Mouse (Mus musculus): ENCODE data around the gene Ssh1. TPM values are rescaled to one million over a fixed set of nuclear protein-coding genes. Genes with fewer than 3 reads are reported as not detected.

The Ssh1 gene
- polyA plus RNA-seq, 2 experiments = 12.0 to 24.6 TPM

- H3K36me3 ChIP-seq (ENCODE audit: control insufficient read depth, insufficient read depth, low read length) = no peaks in the 10 kb centered on the region
- H3K4me3 ChIP-seq (replicated peaks; ENCODE audit: low read length) = no peak overlapping the region
- H3K4me1 ChIP-seq (ENCODE audit: control insufficient read depth, insufficient read depth, low read length) = no peaks in the 10 kb centered on the region
- ATAC-seq (ENCODE audit: low FRiP score, low read depth) (no peak), DNase-seq (ENCODE audit: low spot score) (no peak)
- no peaks in the 10 kb centered on the region for H3K27me3 ChIP-seq (ENCODE audit: control insufficient read depth, insufficient read depth, low read length)
- H3K4me2 ChIP-seq (replicated peaks; ENCODE audit: low read depth, low read length, severe bottlenecking) = no peak overlapping the region
- H3K27ac ChIP-seq (replicated peaks; ENCODE audit: low read depth, low read length) = no peak overlapping the region
- WGBS = 82% methylated on average over 7 of the region's 7 CpGs
- no peak for TF ChIP-seq POLR2A (IDR thresholded peaks at IDR 0.05; ENCODE audit: borderline replicate concordance, extremely low read depth, insufficient read depth, insufficient read length)
- H3K9me3 ChIP-seq (ENCODE audit: control insufficient read depth, low read length) = no peaks in the 10 kb centered on the region
- H3K9ac ChIP-seq (ENCODE audit: low read depth, low read length, severe bottlenecking) = no peak overlapping the region
These were observed 40.7 kb upstream of the Ssh1 start for GRCm38 (mm10) chr5:114034393-114034792.

GRCm38 (mm10) chr5:114032161-114032763, 38.6 kb upstream of the Ssh1 start:
- Histone ChIP-seq H3K4me1 (ENCODE audit: control insufficient read depth, insufficient read depth, low read length) (no peaks in the 10 kb centered on the region), H3K9me3 (ENCODE audit: control insufficient read depth, low read length) (no peaks in the 10 kb centered on the region), H3K27ac (replicated peaks; ENCODE audit: low read depth, low read length) (no peak overlapping the region), H3K27me3 (ENCODE audit: control insufficient read depth, insufficient read depth, low read length) (no peaks in the 10 kb centered on the region), H3K4me2 (replicated peaks; ENCODE audit: low read depth, low read length, severe bottlenecking) (no peak overlapping the region), H3K36me3 (ENCODE audit: control insufficient read depth, insufficient read depth, low read length) (no peaks in the 10 kb centered on the region), H3K9ac (ENCODE audit: low read depth, low read length, severe bottlenecking) (no peak overlapping the region), H3K4me3 (replicated peaks; ENCODE audit: low read length) (no peak overlapping the region)
- ATAC-seq (ENCODE audit: low FRiP score, low read depth) (no peak), DNase-seq (ENCODE audit: low spot score) (no peak)
- no peak for TF ChIP-seq POLR2A (IDR thresholded peaks at IDR 0.05; ENCODE audit: borderline replicate concordance, extremely low read depth, insufficient read depth, insufficient read length)
- 81% methylated on average over 3 of the region's 3 CpGs for WGBS

- Histone ChIP-seq H3K4me1 (ENCODE audit: control insufficient read depth, insufficient read depth, low read length) (no peaks in the 10 kb centered on the region), H3K4me3 (replicated peaks; ENCODE audit: low read length) (no peak overlapping the region), H3K27ac (replicated peaks; ENCODE audit: low read depth, low read length) (no peak overlapping the region), H3K27me3 (ENCODE audit: control insufficient read depth, insufficient read depth, low read length) (no peaks in the 10 kb centered on the region), H3K36me3 (ENCODE audit: control insufficient read depth, insufficient read depth, low read length) (no peaks in the 10 kb centered on the region), H3K4me2 (replicated peaks; ENCODE audit: low read depth, low read length, severe bottlenecking) (no peak overlapping the region), H3K9ac (ENCODE audit: low read depth, low read length, severe bottlenecking) (no peak overlapping the region), H3K9me3 (ENCODE audit: control insufficient read depth, low read length) (no peaks in the 10 kb centered on the region)
- WGBS = 88% methylated on average over 12 of the region's 12 CpGs
- ATAC-seq (ENCODE audit: low FRiP score, low read depth) (no peak), DNase-seq (ENCODE audit: low spot score) (no peak)
- TF ChIP-seq POLR2A (IDR thresholded peaks at IDR 0.05; ENCODE audit: borderline replicate concordance, extremely low read depth, insufficient read depth, insufficient read length) = no peak
These were observed 37.0 kb upstream of the Ssh1 start for GRCm38 (mm10) chr5:114030652-114031051.

- Histone ChIP-seq H3K4me1 (ENCODE audit: control insufficient read depth, insufficient read depth, low read length) (no peaks in the 10 kb centered on the region), H3K4me2 (replicated peaks; ENCODE audit: low read depth, low read length, severe bottlenecking) (no peak overlapping the region), H3K27me3 (ENCODE audit: control insufficient read depth, insufficient read depth, low read length) (no peaks in the 10 kb centered on the region), H3K36me3 (ENCODE audit: control insufficient read depth, insufficient read depth, low read length) (no peaks in the 10 kb centered on the region), H3K27ac (replicated peaks; ENCODE audit: low read depth, low read length) (no peak overlapping the region), H3K4me3 (replicated peaks; ENCODE audit: low read length) (no peak overlapping the region), H3K9me3 (ENCODE audit: control insufficient read depth, low read length) (no peaks in the 10 kb centered on the region), H3K9ac (ENCODE audit: low read depth, low read length, severe bottlenecking) (no peak overlapping the region)
- ATAC-seq (ENCODE audit: low FRiP score, low read depth) (no peak), DNase-seq (ENCODE audit: low spot score) (no peak)
- WGBS = 75% methylated on average over 12 of the region's 12 CpGs
- no peak for TF ChIP-seq POLR2A (IDR thresholded peaks at IDR 0.05; ENCODE audit: borderline replicate concordance, extremely low read depth, insufficient read depth, insufficient read length)
These were observed 34.4 kb upstream of the Ssh1 start for GRCm38 (mm10) chr5:114028111-114028510.

GRCm38 (mm10) chr5:114027217-114027944, 33.7 kb upstream of the Ssh1 start:
- whole genome bisulfite sequencing = 81% methylated on average over 12 of the region's 12 CpGs
- Histone ChIP-seq H3K27ac (replicated peaks; ENCODE audit: low read depth, low read length) (no peak overlapping the region), H3K4me1 (ENCODE audit: control insufficient read depth, insufficient read depth, low read length) (no peaks in the 10 kb centered on the region), H3K4me2 (replicated peaks; ENCODE audit: low read depth, low read length, severe bottlenecking) (no peak overlapping the region), H3K9ac (ENCODE audit: low read depth, low read length, severe bottlenecking) (no peak overlapping the region), H3K27me3 (ENCODE audit: control insufficient read depth, insufficient read depth, low read length) (no peaks in the 10 kb centered on the region), H3K36me3 (ENCODE audit: control insufficient read depth, insufficient read depth, low read length) (no peaks in the 10 kb centered on the region), H3K4me3 (replicated peaks; ENCODE audit: low read length) (no peak overlapping the region), H3K9me3 (ENCODE audit: control insufficient read depth, low read length) (no peaks in the 10 kb centered on the region)
- TF ChIP-seq POLR2A (IDR thresholded peaks at IDR 0.05; ENCODE audit: borderline replicate concordance, extremely low read depth, insufficient read depth, insufficient read length) = no peak
- no peak for ATAC-seq (ENCODE audit: low FRiP score, low read depth)
- DNase-seq (ENCODE audit: low spot score) = no peak
